Mouse (Mus musculus) erythroblast, adult 5-6 weeks (primary cell): ENCODE measurements at regions not wholly inside any gene's neighbourhood (a gene's known extent, or its start where the extent isn't known, plus 50 kb on each side); places are given as distances from the start of the nearest gene placed in this dataset.

ENCODE experiments used
- ATAC-seq: replicated peaks from 2 replicates; pipeline ENCODE4 v1.8.0; 2016; ENCODE audit warnings: moderate number of reproducible peaks, mild to moderate bottlenecking, moderate TSS enrichment, inconsistent platforms; ENCODE audit not compliant: poor library complexity, low FRiP score, severe bottlenecking

- no peak for ATAC-seq
These were observed 53.9 kb upstream of the Cdkn3 start for GRCm38 (mm10) chr14:46706462-46706861.

DNA sequence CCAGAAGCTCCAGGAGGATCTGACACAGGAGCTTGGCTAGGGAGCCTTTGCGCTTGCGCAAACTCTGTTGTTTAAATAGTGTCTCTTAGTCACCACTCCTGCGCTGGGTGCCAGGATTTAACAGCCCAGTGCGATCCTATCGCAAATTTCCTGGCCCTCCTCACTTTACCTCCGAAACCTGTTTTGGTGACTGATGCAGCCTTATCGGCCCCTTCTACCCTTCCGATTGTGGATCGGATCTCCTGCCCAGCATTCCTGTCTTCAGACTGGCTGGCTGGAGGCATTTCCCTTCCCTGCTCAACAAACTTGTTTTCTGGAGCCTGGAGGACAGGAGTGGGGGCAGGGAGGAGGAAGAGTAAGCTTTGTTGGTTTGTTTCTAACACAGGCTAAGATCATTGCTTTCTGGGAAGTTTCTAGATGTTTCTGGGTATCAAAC, 56.0 kb upstream of the Cdkn3 start:
- no peak for ATAC-seq

GRCm38 (mm10) chr14:46702669-46703435, 57.5 kb upstream of the Cdkn3 start:
- 0 out of 2 replicates have a peak, but pooled peaks have one; percentile 30 for ATAC-seq

DNA sequence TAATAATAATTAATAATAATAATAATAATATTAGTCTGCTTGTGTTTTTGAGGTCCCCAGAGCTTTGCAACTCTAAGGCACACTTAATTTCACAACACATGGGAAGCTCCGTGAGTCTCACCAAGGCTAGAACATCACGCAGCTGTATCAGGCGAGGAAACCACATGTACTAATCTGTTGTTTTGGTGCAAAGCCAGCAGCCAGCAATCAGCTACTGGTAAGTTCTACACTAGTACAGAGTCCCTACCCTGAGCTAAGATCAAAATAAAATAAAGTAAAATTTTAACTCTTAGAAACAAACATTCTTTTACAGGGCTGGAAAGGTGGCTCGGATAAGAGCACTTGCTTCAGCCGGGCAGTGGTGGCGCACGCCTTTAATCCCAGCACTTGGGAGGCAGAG, 67.8 kb upstream of the Cdkn3 start:
- no peak for ATAC-seq

GRCm38 (mm10) chr14:46692067-46692466, 68.3 kb upstream of the Cdkn3 start:
- ATAC-seq, result no peak

DNA sequence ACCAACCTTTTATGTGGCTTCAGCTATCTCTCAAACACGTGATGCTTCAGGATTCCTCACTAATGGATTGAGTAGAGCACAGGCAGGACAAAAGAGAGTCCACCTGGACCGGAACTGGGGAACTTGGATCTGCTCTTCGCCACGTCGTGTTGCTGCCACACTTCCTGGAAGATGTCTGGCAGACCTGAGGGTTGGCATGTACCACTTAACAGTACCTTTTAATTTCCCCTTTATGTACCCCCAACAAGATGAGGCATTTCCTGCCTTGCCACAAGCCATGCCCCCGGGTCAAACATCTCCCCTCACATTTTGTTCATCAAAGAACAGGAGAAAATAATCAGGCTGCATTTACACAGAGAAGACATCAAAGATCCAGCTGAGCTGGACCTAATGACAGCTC, 77.6 kb upstream of the Cdkn3 start:
- ATAC-seq, result no peak

DNA sequence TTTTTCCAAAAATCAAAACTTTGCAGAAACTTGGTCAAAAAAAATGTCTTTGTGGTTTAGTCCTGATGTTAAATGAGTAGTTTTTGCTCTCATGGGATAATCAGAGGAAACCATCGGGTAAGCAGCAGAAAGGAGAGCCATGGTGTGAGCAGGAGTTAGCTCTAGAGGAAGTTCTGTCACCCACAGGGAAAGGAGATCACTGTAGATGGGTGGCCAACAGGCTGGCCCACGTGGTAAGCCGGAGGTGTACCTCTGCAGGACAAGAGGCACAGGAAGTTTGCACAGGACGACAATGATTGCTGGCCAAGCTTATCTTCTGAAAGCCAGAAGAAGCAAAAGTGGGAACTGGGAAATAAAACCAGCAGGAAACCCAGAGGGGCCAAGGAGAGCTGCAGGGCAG, 81.4 kb upstream of the Cdkn3 start:
- ATAC-seq, result no peak

DNA sequence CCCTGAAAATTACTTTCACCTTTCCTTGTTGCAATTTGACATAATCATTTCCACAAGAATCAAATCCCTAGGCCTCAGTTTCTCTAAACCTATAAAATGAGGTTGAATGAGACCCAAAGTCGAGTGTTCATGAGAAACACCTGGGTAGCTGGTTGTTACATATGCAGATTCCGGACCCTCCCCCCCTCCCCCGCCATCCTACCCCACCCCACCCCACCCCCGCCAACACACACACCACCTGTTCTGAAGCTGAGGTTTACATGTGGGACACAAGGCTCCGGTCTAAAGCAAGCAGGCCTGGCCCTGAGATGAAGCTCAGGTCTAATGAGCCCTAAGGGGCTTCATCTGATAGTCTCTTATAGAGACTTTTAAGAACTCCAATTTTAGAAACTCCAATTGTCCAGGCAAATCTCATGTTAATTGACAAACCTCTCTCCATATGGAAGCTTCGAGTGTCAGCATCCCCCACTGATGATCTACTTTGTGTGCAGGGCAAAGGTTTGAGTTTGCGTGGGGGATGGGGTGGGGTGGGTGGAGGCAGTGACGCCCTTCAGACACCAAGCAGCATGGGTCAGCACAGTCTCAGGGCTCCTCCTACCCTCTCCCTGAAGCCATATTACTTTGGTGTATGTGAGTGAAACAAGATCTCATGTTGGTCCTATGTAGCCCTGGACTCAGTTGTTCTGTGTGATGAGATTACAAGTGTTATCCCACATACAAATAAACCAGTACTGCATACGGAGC, 88.7 kb upstream of the Cdkn3 start:
- no peak for ATAC-seq

- no peak for ATAC-seq
These were observed 89.3 kb upstream of the Cdkn3 start for GRCm38 (mm10) chr14:46671062-46671461.

DNA sequence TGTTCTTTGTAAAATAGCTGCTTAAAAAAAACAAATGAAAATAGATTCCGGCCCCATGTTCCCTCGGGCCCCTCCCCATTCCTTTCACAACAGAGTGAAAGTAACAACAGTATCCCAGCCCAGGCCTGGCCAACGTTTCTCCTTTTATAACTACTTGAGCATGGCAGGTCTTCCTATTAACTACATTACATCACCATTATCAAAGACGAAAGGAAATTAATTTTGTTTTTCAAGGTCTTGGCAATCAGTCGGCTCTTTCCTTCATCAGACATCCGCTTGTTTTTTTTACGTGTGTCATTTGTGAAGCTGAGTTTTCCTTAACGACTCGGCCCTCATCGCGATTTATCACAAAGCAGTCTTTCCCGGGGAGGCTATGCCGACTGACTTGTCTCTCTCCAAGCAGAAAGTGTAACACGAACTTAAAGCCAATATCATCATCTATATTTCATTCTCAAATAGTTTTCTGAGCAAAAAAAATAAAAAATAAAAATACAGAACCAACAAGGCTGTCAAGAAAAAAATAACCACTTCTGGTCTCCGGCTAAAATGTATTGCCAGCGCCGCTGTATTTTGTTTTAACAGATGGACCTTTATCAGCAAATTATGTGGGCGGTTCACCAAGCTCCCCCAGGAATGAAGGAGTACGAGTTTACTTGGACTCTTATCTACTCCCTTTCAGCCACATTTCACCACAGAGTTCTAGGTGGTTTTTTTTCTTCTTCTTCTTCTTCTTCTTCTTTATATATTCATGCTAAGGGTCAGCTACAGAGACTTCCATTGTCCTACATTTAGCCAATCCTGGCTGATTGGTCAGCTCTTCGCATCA, 89.9 kb upstream of the Cdkn3 start:
- ATAC-seq, result no peak

GRCm38 (mm10) chr14:46668275-46668674, 92.1 kb upstream of the Cdkn3 start:
- no peak for ATAC-seq

DNA sequence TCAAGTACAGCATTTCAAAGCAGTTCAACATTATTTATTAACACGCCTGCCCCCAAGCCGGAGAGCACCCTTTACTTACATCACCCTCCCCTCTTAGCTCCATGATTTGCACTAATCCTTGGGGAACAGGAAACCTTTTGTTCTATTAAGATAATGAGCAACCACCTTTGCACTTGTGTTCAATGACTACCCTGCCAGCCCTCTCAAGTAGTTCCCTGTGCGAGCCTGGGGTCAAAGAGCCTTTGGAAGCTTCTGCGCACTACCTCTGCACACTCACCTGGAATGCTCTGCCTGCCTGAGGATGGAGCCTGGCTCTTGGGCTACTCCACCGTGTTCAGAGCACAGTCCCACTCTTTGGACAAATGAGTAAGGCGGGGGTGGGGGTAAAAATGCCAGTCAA, 96.0 kb upstream of the Cdkn3 start:
- ATAC-seq, result no peak

DNA sequence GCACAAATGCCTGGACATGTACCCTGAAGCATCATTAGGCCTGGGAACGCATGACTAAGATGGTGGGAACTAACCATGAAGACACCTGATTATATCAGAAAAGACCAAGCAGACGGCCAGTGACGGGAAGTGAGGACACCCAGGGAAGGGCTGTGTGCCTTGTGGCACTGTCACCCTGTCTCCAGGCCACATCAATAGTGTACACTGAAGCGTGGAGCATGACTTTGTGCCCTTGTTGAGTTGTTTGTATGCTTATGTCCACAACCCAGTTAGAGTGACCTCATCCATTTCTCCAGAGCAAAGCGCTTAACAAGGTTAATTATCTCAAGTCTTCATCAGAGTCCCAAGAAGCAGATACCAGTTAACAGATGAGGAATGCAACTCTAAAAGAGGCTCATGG, 96.8 kb upstream of the Cdkn3 start:
- ATAC-seq, result no peak

DNA sequence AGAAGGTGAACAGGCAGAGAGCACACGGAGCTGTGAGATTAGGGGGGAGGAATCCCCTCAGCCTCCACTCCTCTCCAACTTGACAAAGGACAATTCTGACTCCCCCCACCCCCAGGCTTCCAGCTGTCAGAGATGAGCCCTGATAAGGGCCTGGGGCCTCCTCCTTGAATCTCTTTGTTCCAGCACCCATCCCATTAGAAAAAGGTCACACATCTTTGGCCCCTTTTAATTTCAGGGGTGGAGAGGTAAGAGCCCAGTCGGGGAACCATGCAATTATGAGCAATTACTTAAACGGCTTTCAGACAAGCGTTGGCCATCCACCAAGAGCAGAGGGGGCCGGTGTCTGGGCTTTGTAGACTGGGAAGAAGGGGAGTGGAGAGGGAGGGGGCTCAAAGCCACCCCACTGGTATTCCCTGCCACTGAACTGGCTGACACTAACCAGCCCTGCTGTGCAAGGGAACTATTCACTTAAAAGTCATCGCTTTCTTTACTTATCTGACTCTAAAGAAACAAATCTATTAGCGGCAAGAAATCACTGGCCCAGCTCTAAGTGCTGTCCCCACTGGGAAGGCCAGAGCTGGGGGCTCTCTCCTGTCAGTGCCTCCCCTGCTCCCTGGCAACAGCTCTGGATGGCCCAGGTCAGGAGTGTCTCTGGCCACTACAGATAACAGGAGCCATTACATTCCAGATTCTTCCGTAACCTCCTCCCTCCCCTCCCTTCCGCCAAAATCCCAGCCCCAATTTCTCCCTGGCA, 98.4 kb upstream of the Cdkn3 start:
- ATAC-seq, result no peak

DNA sequence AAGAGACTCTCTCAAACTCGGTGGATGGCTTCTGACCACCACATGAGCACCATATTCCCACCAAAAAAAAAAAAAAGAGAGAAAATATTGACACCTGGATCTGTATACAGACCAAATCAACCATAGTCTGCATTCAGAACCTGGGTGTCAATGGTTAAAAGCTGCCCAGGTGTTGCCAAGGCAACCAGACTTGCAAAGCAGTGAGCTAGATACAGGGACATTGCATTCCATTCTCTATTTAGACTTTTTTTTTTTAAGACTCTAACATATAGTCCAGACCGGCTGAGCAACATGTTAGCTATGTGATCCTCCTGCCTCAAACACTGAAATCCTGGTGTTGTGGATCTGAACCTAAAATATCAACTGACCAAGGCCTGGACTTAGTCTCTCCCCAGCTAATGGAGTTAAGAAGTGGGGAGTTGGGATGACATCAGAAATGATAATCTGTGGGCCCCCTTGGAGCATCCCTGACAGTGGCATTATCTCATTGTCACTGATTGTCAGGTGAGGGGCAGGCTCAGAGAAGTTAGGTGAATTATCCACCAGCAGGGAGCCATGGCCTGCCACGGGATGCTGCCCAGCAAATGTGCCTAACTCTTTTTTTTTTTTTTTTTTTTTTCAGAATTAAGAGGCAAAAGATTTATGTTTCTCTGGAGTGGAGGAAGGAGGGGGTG, 99.1 kb upstream of the Cdkn3 start:
- ATAC-seq, result no peak

GRCm38 (mm10) chr14:46659365-46659764, 101.0 kb upstream of the Cdkn3 start:
- ATAC-seq, result no peak

DNA sequence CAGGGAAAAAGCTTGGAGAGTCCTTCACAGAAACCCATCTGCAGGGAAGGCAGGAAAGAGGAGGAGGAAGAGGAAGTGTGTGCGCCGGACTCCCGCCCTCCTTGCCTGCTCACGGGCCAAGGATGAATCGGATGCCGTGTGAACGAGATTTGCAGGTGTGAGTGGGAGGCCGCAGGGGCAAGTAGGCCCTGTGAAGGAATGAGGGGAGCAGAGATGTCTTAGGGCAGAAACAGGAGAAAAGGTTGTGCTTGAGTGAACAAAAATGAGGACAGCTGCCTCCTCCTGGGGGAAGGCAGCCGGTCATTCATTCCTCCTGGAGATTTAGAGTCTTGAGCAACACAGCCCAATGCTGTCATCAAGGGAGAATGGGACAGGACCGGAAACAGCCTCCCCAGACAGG, 104.1 kb upstream of the Cdkn3 start:
- no peak for ATAC-seq

DNA sequence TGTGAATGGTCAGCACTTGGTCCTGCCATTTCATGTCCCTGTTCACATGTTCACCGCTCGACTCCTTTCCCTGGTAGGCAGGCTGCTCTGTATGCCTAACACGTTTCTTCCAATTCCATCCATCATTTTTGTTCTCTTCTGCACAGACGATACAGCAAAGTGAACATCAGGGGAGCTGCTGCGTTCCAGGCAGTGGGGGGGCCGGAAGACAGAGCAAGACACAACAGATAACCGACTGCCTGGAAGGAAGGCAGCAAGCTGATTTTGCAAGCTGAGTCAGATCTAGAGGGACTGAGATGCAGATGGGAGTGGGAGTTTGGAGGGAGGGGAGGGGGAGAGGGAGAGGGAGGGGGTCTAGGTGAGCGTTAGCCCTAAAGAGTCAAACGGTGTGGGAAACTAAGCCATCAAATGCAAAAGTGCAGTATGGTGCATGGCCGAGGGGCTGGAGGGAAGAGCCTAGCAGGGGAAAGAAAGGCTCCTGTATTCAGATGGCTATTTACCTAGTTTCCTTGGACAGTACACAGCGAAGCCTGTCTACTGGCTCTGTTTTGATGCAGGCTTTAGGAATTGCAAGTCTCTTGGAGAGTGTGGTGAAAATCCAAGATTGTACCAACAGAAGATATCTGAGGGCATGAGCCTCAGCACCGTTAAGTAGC, 112.9 kb upstream of the Cdkn3 start:
- no peak for ATAC-seq
